ENCODE assay signal across 19 mouse cellular contexts in genomic region chr1:165734840-165735239, GRCm38 (mm10). TPM values are rescaled to one million over a fixed set of nuclear protein-coding genes. Genes with fewer than 3 reads are reported as not detected.
"Had no signal": no experiment of that assay in that cellular context is flagged by ENCODE, and none has a peak within 500 bp of the region (broad histone marks: within the 10 kb centered on the region; RNA-seq: fewer than 3 reads in every experiment).

No protein-coding gene starts in this region.

- H3K4me3 ChIP-seq: lung, embryonic 15.5 days; megakaryocyte, embryonic 14.5 days; midbrain, embryonic 13.5 days; midbrain, embryonic 15.5 days; neural tube, embryonic 12.5 days; stomach, embryonic 15.5 days had no signal

- H3K36me3 ChIP-seq: lung, embryonic 15.5 days; midbrain, embryonic 13.5 days; midbrain, embryonic 15.5 days; neural tube, embryonic 12.5 days; stomach, embryonic 15.5 days had no signal

- H3K9ac ChIP-seq: liver, postnatal 0 days; lung, embryonic 15.5 days; midbrain, embryonic 13.5 days; midbrain, embryonic 15.5 days; neural tube, embryonic 12.5 days; stomach, embryonic 15.5 days had no signal

- H3K27me3 ChIP-seq: lung, embryonic 15.5 days; midbrain, embryonic 13.5 days; midbrain, embryonic 15.5 days; neural tube, embryonic 12.5 days; stomach, embryonic 15.5 days had no signal

- DNase-seq: liver, postnatal 0 days; lung, adult 2 months; lung, postnatal 14 days; lung, postnatal 36 days; right cerebral cortex, postnatal 14 days; thymus, adult 2 months; thymus, postnatal 25 days; thymus, postnatal 4 days had no signal

- H3K27ac ChIP-seq: lung, embryonic 15.5 days; macrophage; midbrain, embryonic 13.5 days; midbrain, embryonic 15.5 days; neural tube, embryonic 12.5 days; stomach, embryonic 15.5 days; stomach, postnatal 0 days had no signal

- ATAC-seq: liver, postnatal 0 days; lung, postnatal 0 days; midbrain, embryonic 13.5 days; midbrain, embryonic 15.5 days had no signal

- H3K9me3 ChIP-seq: lung, embryonic 15.5 days; megakaryocyte, embryonic 14.5 days; midbrain, embryonic 13.5 days; midbrain, embryonic 15.5 days; neural tube, embryonic 12.5 days; stomach, embryonic 15.5 days had no signal

- H3K4me1 ChIP-seq: neural tube, embryonic 12.5 days; stomach, embryonic 15.5 days had no signal

- H3K4me2 ChIP-seq: lung, embryonic 15.5 days; midbrain, embryonic 11.5 days; midbrain, embryonic 13.5 days; midbrain, embryonic 15.5 days; neural tube, embryonic 12.5 days; stomach, embryonic 15.5 days had no signal

RNA-seq across cellular contexts. Expression of gene Cd247, which starts 53.6 kb away (rescaled TPM):
- total RNA-seq: midbrain, postnatal 0 days had no signal
